Mouse (Mus musculus) c-Kit-negative CD71-positive TER-119-positive erythroid progenitor cells, embryonic 14.5 days (primary cell): ENCODE results near the gene Actn3.

Experiments
- DNase-seq: peaks from one replicate; pipeline ENCODE4 v3.0.0-alpha.2; 2013; ENCODE audit warnings: low read depth, low spot score

The Actn3 gene

DNA sequence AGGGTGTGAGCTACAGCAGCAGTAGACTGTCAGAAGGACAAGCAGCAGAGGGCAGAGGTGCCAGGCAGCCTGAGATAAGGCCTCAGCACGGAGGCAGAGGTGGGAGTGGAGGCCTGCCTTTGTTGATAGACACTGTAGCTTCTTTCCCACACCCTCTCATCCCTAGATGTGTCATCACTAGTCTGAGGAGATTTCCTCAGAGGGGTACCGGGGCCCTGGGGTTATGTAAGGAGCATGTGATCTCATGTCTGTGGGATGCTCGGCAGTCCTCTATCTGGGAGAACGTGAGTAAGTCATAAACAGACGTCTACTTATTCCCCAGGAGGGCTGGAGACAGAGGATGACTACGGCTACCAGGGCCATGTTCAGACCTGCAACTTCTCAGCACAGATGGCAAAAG is 18.6 kb downstream of the Actn3 start:
- peak; percentile 80 for DNase-seq

GRCm38 (mm10) chr19:4855951-4856350 is 21.8 kb downstream of the Actn3 start:
- no peak for DNase-seq

DNA sequence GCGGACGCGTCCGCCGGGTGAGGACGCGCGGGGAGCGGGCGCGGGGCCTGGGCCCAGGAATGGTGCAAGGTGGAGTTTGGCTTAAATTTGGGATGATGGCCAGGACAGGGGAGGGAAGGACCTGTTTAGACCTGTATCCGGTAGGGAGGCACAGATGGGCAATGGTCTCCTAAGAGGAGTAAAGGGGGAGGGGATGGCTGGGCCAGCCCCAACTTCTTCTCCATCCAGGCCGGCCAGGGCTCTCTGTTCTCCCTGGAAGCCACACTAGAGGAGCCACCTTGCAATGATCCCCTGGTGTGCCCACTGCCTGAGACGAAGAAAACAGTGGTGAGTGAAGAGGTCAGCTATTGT is 22.3 kb downstream of the Actn3 start:
- no peak for DNase-seq

- no peak for DNase-seq
Observed at GRCm38 (mm10) chr19:4854552-4855469, 22.9 kb downstream of the Actn3 start, which contains the start of gene Ctsf. Ctsf (plus strand) TSS chr19:4855130.

- DNase-seq, result no peak
Observed at GRCm38 (mm10) chr19:4850281-4850680, 27.4 kb downstream of the Actn3 start.

DNA sequence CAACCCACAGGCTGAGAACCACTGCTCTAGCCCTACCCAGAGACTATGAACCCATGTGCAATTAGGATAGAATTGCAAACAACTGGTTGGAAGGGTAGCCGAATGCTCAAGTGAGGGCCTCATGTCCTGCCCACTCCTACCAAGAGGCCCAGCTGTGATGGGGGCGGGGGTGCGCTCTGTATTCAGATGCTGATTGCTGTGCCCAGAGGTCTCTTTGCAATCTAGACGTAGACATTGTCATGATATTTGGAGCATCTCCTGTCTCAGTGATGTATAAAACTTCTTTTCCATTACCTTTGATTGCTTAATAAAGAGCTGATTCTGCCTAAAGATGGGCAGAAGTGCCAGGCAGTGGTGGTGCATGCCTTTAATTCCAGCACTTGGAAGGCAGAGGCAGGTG is 27.9 kb downstream of the Actn3 start:
- no peak for DNase-seq

- DNase-seq, result no peak
Observed at GRCm38 (mm10) chr19:4847490-4847889, 30.2 kb downstream of the Actn3 start.

DNA sequence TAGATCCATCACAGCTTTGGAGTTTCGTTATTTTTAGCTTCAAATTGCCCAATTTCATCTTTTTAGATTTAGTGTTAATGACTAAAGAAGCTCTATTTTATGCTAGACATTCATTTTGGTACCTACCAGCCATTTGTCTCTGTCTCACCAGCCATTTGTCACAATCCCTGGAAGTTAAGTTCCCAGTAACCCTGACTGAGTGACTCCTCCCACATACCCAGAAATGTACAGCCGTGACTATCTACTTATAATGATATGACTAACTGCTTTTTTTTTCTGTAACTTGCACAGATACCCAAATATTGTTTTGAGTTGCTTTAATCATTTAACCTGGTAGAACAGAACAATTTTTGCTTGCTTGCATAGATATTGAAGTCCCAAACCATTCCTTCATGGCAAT is 31.9 kb downstream of the Actn3 start:
- DNase-seq, result no peak

DNA sequence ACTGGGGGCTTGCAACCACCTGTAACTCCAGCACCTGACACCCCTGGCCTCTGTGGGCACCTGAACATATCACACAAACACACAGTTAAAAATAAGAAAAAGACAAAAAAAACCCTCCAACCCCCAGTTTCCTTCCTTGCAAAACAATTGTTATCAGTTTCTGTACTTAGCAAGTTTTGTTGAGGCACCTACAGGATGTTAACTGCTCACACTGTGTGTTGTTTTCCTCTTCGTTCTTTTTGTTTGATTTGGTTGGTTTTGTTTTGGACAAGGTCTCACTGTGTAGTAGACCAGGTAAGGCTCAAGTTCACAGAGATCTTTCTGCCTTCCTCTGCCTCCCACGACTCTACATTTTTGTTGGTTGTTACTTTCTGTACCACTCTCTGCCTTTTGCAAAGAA is 35.1 kb downstream of the Actn3 start:
- DNase-seq, result no peak

DNA sequence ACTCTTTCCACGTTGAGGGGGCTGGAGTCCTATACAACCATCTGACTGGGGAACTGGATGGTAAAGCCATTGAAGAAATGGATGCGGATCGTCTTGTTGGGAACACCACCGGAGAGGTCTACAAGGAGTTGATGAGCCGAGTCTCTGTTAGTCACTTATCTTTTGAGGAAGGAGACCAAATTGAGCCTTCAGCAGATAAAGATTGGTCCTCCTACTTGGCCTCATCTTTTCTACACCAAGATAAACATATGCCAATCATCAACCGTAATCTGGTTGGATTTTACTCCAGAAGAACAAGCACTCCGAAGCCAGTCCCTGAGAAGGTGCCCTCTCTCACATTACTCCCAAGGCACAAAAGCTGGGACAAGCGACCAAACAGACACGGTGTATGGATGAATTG is 36.9 kb downstream of the Actn3 start:
- no peak for DNase-seq

DNA sequence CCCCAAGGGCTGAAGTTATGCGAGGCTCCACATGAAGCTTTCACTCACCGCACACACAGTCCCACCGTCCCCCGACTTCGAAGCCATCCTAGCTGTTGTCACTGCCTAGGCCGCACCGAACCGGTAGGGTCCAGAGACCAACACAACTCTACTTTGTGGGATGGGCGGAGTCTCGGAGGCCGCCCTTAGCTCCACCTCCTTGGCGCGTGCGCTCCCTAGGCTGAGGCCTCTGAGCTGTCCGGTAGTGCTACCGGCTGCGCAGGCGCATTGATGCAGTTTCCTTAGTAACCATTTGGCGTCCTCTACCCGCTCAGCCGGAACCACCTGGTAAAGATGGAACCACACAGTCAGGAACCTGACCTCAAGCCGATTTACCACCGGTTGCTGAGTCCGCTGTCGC is 38.6 kb downstream of the Actn3 start, which contains the start of the genes Ccs and Ccdc87:
Gene Ccs, minus strand, starts transcription at position 184 of the 400 bp plus-strand sequence.
Gene Ccdc87, plus strand, starts transcription at position 218 of the 400 bp plus-strand sequence.
- DNase-seq, result peak; percentile 93

DNA sequence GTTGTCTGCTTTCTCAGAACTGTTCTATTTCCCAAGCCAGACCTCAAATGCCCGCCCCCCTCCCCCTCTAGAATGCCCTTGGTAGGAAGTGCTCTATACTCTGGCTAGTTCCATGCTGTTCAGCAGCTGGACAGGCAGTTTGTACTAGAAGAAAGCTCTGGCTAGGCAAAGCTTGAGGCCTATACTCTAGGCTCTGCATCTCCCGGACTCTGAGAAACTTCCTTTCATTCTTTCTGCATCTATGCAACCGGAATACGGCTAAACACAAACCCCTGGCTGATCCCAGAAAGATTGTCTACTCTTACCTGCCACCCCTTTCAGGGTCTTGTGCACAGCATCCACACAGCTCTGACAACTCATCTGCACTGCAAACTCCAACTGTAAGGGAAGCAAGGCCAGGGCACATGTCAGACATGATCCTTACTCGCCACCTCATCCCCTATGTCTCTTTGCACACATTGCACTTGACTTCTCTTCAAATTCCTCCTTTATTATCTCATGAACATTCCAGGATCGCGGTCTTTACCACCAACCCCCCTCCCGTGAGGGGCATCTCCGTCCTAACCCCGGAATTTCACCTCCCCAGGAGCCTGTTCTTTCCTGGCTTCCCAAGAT is 39.1 kb downstream of the Actn3 start:
- no peak for DNase-seq

GRCm38 (mm10) chr19:4837049-4837448 is 40.7 kb downstream of the Actn3 start:
- no peak for DNase-seq

GRCm38 (mm10) chr19:4836096-4836495 is 41.6 kb downstream of the Actn3 start:
- no peak for DNase-seq

DNA sequence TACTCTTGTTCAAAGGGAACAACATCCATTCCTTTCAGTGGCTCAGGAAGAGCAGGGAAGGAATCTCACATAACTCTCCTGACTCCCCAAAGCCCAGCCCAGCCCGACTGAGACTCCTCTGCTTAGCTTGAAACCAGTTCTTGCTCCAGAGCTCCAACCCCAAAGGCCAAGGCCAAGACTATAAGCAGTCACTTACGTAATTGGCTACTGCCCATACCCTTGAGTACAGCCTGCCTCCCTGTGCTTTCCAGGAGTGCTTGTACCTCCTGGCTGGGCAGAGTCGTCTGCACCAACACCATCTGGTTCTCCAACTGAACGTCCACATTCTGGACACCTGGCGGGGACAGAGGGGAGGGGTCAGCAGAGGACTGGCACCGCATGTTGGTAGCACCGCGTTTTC is 43.7 kb downstream of the Actn3 start:
- no peak for DNase-seq

GRCm38 (mm10) chr19:4829156-4829555 is 48.6 kb downstream of the Actn3 start:
- no peak for DNase-seq

DNA sequence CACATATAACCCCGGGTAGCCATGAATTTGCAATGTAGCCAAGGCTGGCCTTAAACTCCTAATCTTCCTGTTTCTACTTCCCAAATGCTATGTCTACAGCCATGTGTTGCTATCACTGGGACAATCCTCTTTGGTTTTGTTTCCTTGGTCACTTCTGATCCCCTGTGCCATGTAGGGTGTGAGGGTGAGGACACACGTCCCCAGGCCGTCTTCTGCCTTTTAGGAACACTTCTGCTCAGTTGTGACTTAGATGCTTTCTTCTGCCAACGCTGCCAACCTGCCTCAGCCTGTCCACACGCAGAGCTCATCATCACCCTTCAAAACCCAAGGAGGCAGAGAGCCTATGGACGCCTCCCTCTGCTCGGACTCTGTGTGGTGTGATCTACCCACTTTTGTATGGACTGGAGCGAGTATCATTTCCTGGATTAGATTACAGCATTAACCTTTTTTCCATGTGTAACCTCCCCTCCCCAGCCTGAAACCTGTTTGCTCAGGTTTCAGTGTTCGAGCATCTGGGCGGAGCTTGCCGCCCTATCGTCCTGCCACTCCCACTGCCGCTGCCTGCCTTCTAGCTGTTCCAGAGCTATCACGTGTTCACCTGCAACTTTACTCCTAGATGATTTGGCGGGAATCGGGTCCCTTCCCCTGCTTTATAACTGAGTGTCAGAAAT is 49.1 kb downstream of the Actn3 start:
- DNase-seq, result no peak

DNA sequence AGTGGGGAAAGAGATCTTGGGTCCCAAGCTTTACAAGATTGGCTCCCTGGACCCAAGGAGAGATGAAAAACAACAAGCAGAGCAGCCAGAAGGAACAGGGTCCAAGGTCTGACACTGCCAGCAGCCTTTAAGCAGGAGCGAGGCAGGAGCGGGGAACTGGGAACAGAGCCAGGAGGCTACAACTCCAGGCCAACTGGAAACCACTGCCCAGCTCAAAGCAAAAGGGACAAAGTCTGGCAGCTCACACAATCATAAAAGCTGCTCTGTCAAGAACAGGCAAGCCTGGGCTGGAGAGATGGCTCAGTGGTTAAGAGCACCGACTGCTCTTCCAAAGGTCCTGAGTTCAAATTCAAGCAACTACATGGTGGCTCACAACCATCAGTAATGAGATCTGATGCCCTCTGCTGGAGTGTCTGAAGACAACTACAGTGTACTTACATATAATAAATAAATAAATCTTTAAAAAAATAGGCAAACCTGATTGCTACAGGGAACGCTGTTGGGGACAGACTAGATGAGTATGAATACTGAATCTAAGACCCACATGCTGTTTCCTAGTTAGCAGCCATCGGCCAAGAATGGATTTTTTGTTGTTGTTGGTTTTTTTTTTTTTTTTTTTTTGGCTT is 56.9 kb downstream of the Actn3 start:
- no peak for DNase-seq

DNA sequence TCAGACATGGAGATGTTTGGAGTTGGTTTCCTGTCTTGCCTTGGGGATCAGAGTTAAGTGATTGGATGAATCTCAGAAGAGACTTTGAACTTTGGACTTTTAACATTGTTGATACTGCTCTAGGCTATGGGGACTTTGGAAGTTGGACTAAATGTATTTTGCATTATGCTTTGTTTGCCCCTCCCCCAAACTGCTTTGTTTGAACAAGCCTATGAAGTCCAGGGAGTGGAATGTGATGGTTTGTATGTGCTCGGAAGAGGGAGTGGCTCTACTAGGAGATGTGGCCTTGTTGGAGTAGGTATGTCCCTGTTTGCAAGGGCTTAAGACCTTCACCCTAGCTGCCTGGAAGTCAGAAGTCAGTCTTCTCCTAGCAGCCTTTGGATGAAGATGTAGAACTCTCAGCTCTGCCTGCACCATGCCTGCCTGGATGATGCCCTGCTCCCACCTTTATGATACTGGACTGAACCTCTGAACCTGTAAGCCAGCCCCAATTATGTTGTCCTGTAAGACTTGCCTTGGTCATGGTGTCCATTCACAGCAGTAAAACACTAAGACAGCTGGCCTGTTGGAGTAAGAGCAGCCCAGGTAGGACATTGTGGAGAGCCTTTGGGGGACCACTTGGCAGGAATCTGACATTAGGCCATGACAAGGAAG is 60.4 kb downstream of the Actn3 start:
- no peak for DNase-seq

GRCm38 (mm10) chr19:4813015-4813414 is 64.7 kb downstream of the Actn3 start:
- DNase-seq, result peak; percentile 29

GRCm38 (mm10) chr19:4812334-4812949 is 65.3 kb downstream of the Actn3 start:
- peak; percentile 12 for DNase-seq
